ENCODE assay signal across 31 mouse cellular contexts in the genomic region with DNA sequence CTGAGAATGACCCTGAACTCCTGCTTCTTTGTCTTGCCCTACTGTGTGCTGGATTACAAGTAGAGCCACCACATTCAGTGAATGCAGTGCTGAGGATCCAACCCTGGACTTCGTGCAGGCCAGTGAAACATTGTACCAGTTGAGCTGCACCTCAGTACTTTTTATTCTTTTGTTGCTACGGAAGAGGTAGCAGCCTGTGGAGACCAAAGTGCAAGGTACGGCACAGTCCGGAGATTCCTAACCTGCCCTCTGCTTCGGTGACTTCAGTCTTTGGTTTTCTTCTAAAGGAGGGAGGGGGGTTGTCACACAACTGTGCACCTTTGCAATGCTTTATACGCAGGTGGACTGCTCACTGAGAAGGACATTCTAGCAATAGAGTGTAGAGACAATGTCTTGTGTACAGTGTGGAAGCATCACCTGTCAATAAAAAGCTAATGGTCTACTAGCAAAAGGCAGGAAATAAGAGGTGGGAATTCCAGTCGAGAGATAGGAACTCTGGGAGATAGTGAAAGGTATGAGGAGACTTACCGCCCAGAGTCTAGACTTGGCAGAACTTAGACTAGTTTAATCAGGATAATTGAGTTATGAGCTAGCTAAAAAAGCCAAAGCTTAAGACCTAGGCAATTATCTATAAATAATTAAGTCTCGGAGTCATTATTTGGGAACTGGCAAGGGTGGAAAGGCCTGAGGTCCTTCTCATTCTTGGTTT. TPM values are rescaled to one million over a fixed set of nuclear protein-coding genes. Genes with fewer than 3 reads are reported as not detected.
A peak's percentile ranks its signal among the peaks of the same experiment; 100 is the strongest.
DNase-seq lines count a peak whose midpoint lies in the region; ATAC-seq lines count a peak whose summit lies in the region.
"Had no signal": no experiment of that assay in that cellular context is flagged by ENCODE, and none has a peak within 500 bp of the region (broad histone marks: within the 10 kb centered on the region; RNA-seq: fewer than 3 reads in every experiment).

No protein-coding gene starts in this region.

- no peak overlapping the region for H3K4me3 ChIP-seq in kidney, embryonic 16.5 days (ENCODE audit: low read length)
- H3K4me3 ChIP-seq: embryonic facial prominence, embryonic 12.5 days; forebrain, embryonic 15.5 days; gastrocnemius, adult 2 months; hindbrain, embryonic 12.5 days; limb, embryonic 12.5 days; liver, embryonic 15.5 days; midbrain, embryonic 12.5 days; myocyte; neural tube, embryonic 13.5 days; stomach, embryonic 15.5 days had no signal

- H3K27me3 ChIP-seq in kidney, embryonic 16.5 days (ENCODE audit: insufficient read depth, low read length): no peaks in the 10 kb centered on the region
- H3K27me3 ChIP-seq: embryonic facial prominence, embryonic 12.5 days; forebrain, embryonic 15.5 days; hindbrain, embryonic 12.5 days; liver, embryonic 15.5 days; neural tube, embryonic 13.5 days; stomach, embryonic 15.5 days had no signal

- H3K9me3 ChIP-seq in kidney, embryonic 16.5 days (ENCODE audit: low read length): no peaks in the 10 kb centered on the region
- H3K9me3 ChIP-seq: embryonic facial prominence, embryonic 12.5 days; forebrain, embryonic 15.5 days; G1E; hindbrain, embryonic 12.5 days; limb, embryonic 12.5 days; liver, embryonic 15.5 days; midbrain, embryonic 12.5 days; neural tube, embryonic 13.5 days; stomach, embryonic 15.5 days had no signal

- ATAC-seq in kidney, embryonic 16.5 days (ENCODE audit: low FRiP score, low TSS enrichment): peak; percentile 78
- ATAC-seq: forebrain, embryonic 15.5 days; hindbrain, postnatal 0 days had no signal

- 0 out of 2 replicates have a peak overlapping the region, but pooled peaks have one; percentile 4 for H3K27ac ChIP-seq in kidney, embryonic 16.5 days (ENCODE audit: low read length)
- H3K27ac ChIP-seq: embryonic facial prominence, embryonic 12.5 days; forebrain, embryonic 15.5 days; gastrocnemius, adult 2 months; hindbrain, embryonic 12.5 days; hindbrain, postnatal 0 days; limb, embryonic 12.5 days; liver, embryonic 15.5 days; midbrain, embryonic 12.5 days; neural tube, embryonic 13.5 days; stomach, embryonic 15.5 days had no signal

- H3K4me2 ChIP-seq in kidney, embryonic 16.5 days (replicated peaks; ENCODE audit: low read depth, low read length): no peak overlapping the region
- H3K4me2 ChIP-seq: embryonic facial prominence, embryonic 12.5 days; forebrain, embryonic 15.5 days; heart, embryonic 11.5 days; hindbrain, embryonic 12.5 days; limb, embryonic 12.5 days; liver, embryonic 15.5 days; lung, embryonic 14.5 days; midbrain, embryonic 12.5 days; neural tube, embryonic 13.5 days; stomach, embryonic 15.5 days had no signal

- 82% methylated on average over 9 of the region's 9 CpGs for WGBS in kidney, embryonic 16.5 days

- H3K9ac ChIP-seq in kidney, embryonic 16.5 days (replicated peaks; ENCODE audit: low read length): no peak overlapping the region
- H3K9ac ChIP-seq: embryonic facial prominence, embryonic 12.5 days; forebrain, embryonic 15.5 days; hindbrain, embryonic 12.5 days; limb, embryonic 12.5 days; liver, embryonic 15.5 days; lung, embryonic 14.5 days; midbrain, embryonic 12.5 days; neural tube, embryonic 13.5 days; stomach, embryonic 15.5 days had no signal

- H3K36me3 ChIP-seq in kidney, embryonic 16.5 days (ENCODE audit: insufficient read depth, low read length): no peaks in the 10 kb centered on the region
- H3K36me3 ChIP-seq: embryonic facial prominence, embryonic 12.5 days; forebrain, embryonic 15.5 days; G1E; hindbrain, embryonic 12.5 days; limb, embryonic 12.5 days; liver, embryonic 15.5 days; midbrain, embryonic 12.5 days; neural tube, embryonic 13.5 days; stomach, embryonic 15.5 days had no signal

- DNase-seq in kidney, adult 18-20 months: peak; percentile 45
- no peak for DNase-seq in kidney, postnatal 4 days
- peak; percentile 63 to 72 for DNase-seq in kidney, postnatal 36 days
- DNase-seq in natural killer cell, adult 2 months (ENCODE audit: low spot score in 2 of 2): no peak
- DNase-seq in lung, postnatal 4 days: no peak
- DNase-seq in thymus, postnatal 14 days: no peak
- DNase-seq: adrenal gland, postnatal 14 days; cerebellum, adult 11 months; cerebellum, adult 9-11 months; embryo, embryonic 11 days; gastrocnemius, adult 2 months; gastrocnemius, postnatal 36 days; heart, adult 18-20 months; heart, postnatal 36 days; layer of hippocampus, adult 9-11 months; lung, embryonic 14.5 days; lung, postnatal 14 days; right cerebral cortex, postnatal 14 days had no signal

- no peaks in the 10 kb centered on the region for H3K4me1 ChIP-seq in kidney, embryonic 16.5 days (ENCODE audit: insufficient read depth, low read length)
- H3K4me1 ChIP-seq: embryonic facial prominence, embryonic 12.5 days; forebrain, embryonic 15.5 days; hindbrain, embryonic 12.5 days; limb, embryonic 12.5 days; liver, embryonic 15.5 days; midbrain, embryonic 12.5 days; neural tube, embryonic 13.5 days; stomach, embryonic 15.5 days had no signal

RNA-seq across cellular contexts. Expression of a gene that starts 5.2 kb away (rescaled TPM):
- 118 and 127 TPM in 2 replicates for polyA plus RNA-seq in kidney, embryonic 16.5 days (2015; fragmentation: Nextera tagmentation; extraction: Ambion mirVana)
- polyA plus RNA-seq: G1E had no signal

RNA-seq across cellular contexts. Expression of a gene that starts 19.9 kb away (rescaled TPM):
- polyA plus RNA-seq in kidney, embryonic 16.5 days (2015; fragmentation: Nextera tagmentation; extraction: Ambion mirVana): 20.7 and 26.9 TPM in 2 replicates
- polyA plus RNA-seq: G1E, myocyte had no signal

RNA-seq across cellular contexts. Expression of a gene that starts 58.6 kb away (rescaled TPM):
- 4.0 and 5.8 TPM in 2 replicates for polyA plus RNA-seq in kidney, embryonic 16.5 days (2015; fragmentation: Nextera tagmentation; extraction: Ambion mirVana)

RNA-seq across cellular contexts. Expression of a gene that starts 58.8 kb away (rescaled TPM):
- polyA plus RNA-seq in kidney, embryonic 16.5 days (2015; fragmentation: Nextera tagmentation; extraction: Ambion mirVana): 28.4 and 28.9 TPM in 2 replicates

Comparison
In these comparisons a context has a peak if more than half of its experiments do, and no peak if none do; other contexts are left out.
1. DNase-seq: peak in kidney, adult 18-20 months (single experiment) and kidney, postnatal 36 days (2 of 2); none in kidney, postnatal 4 days (0 of 2), natural killer cell, adult 2 months (0 of 2), lung, postnatal 4 days (0 of 2) and thymus, postnatal 14 days (single experiment).